Mouse (Mus musculus) macrophage (primary cell): ENCODE results near the gene Arpp19. TPM values are rescaled to one million over a fixed set of nuclear protein-coding genes. Genes with fewer than 3 reads are reported as not detected.

Experiments used
- H3K27ac ChIP-seq: fragments of 350-480 bp; formaldehyde crosslinking; 2 replicates; pipeline ENCODE4 v1.9.0; 2021
- H3K36me3 ChIP-seq: fragments of 350-480 bp; formaldehyde crosslinking; 2 replicates; pipeline ENCODE4 v1.9.0; 2021; ENCODE audit errors: inconsistent target
- H3K4me3 ChIP-seq: fragments of 350-480 bp; formaldehyde crosslinking; 2 replicates; pipeline ENCODE4 v1.9.0; 2021; ENCODE audit errors: inconsistent target
- H3K79me2 ChIP-seq: fragments of 350-480 bp; formaldehyde crosslinking; 2 replicates; pipeline ENCODE4 v1.9.0; 2021; ENCODE audit errors: inconsistent target
- WGBS: methylation state at CpG from one replicate; pipeline ENCODE4 v1.1.7; 2026; ENCODE audit warnings: inconsistent platforms; ENCODE audit not compliant: missing documents; 5-methylcytosine and 5-hydroxymethylcytosine counted together
- polyA plus RNA-seq: library from polyadenylated mRNA; stranded (reverse); fragments of 250-400 nt; gene quantifications from 3 replicates; pipeline ENCODE4 v1.2.4, GENCODE M21; 2018; ENCODE audit warnings: inconsistent platforms

The Arpp19 gene
- polyA plus RNA-seq, 1 experiment from 2014 or later, result 94.3 TPM

- H3K79me2 ChIP-seq, result no peaks in the 10 kb centered on the region
- H3K27ac ChIP-seq, result no peak overlapping the region
- WGBS, result 96% methylated on average over 6 of the region's 7 CpGs
- peaks cover 46% of the 10 kb centered on the region; the same call in 1 of the 2 replicates for H3K36me3 ChIP-seq
- no peak overlapping the region for H3K4me3 ChIP-seq
Observed at GRCm38 (mm10) chr9:75022546-75022945, 14.9 kb upstream of the Arpp19 start.

- WGBS, result 100% methylated on average over 4 of the region's 5 CpGs
- peaks cover 46% of the 10 kb centered on the region; the same call in 1 of the 2 replicates for H3K36me3 ChIP-seq
- no peaks in the 10 kb centered on the region for H3K79me2 ChIP-seq
- H3K27ac ChIP-seq, result no peak overlapping the region
- H3K4me3 ChIP-seq, result no peak overlapping the region
Observed at GRCm38 (mm10) chr9:75023150-75023894, 14.1 kb upstream of the Arpp19 start.

GRCm38 (mm10) chr9:75024089-75024488, 13.3 kb upstream of the Arpp19 start:
- Histone ChIP-seq H3K79me2 (no peaks in the 10 kb centered on the region), H3K4me3 (no peak overlapping the region), H3K27ac (no peak overlapping the region), H3K36me3 (peaks cover 40% of the 10 kb centered on the region; the same call in 1 of the 2 replicates)
- WGBS, result 93% methylated on average over 7 of the region's 7 CpGs

- H3K36me3 ChIP-seq, result peaks cover 25% of the 10 kb centered on the region; the same call in 1 of the 2 replicates
- WGBS, result 91% methylated on average over 6 of the region's 6 CpGs
- H3K4me3 ChIP-seq, result no peak overlapping the region
- no peaks in the 10 kb centered on the region for H3K79me2 ChIP-seq
- H3K27ac ChIP-seq, result no peak overlapping the region
Observed at GRCm38 (mm10) chr9:75025689-75026088, 11.7 kb upstream of the Arpp19 start.

- 85% methylated on average over 1 of the region's 1 CpGs for WGBS
- Histone ChIP-seq H3K79me2 (no peaks in the 10 kb centered on the region), H3K27ac (no peak overlapping the region), H3K36me3 (peaks cover 13% of the 10 kb centered on the region), H3K4me3 (no peak overlapping the region)
Observed at GRCm38 (mm10) chr9:75032408-75032807, 5.0 kb upstream of the Arpp19 start.

GRCm38 (mm10) chr9:75033141-75033540, 4.3 kb upstream of the Arpp19 start:
- H3K79me2 ChIP-seq, result peaks cover 1% of the 10 kb centered on the region; the same call in 1 of the 2 replicates
- H3K27ac ChIP-seq, result no peak overlapping the region
- H3K4me3 ChIP-seq, result no peak overlapping the region
- H3K36me3 ChIP-seq, result peaks cover 13% of the 10 kb centered on the region
- 55% methylated on average over 7 of the region's 7 CpGs for WGBS

- WGBS, result 80% methylated on average over 1 of the region's 1 CpGs
- Histone ChIP-seq H3K36me3 (peaks cover 13% of the 10 kb centered on the region), H3K27ac (no peak overlapping the region), H3K4me3 (no peak overlapping the region), H3K79me2 (peaks cover 17% of the 10 kb centered on the region)
Observed at GRCm38 (mm10) chr9:75034691-75035090, 2.7 kb upstream of the Arpp19 start.

GRCm38 (mm10) chr9:75035944-75036343, 1.5 kb upstream of the Arpp19 start:
- 76% methylated on average over 4 of the region's 4 CpGs for WGBS
- Histone ChIP-seq H3K36me3 (peaks cover 13% of the 10 kb centered on the region), H3K79me2 (peaks cover 29% of the 10 kb centered on the region), H3K27ac (no peak overlapping the region), H3K4me3 (no peak overlapping the region)

GRCm38 (mm10) chr9:75038357-75038688, 909 bp downstream of the Arpp19 start:
- H3K36me3 ChIP-seq, result no peaks in the 10 kb centered on the region
- peak overlapping the region; percentile 74 for H3K4me3 ChIP-seq
- H3K79me2 ChIP-seq, result peaks cover 53% of the 10 kb centered on the region
- WGBS, result 5% methylated on average over 10 of the region's 10 CpGs
- H3K27ac ChIP-seq, result 0 out of 2 replicates have a peak overlapping the region, but pooled peaks have one; percentile 2

- H3K27ac ChIP-seq, result no peak overlapping the region
- peaks cover 75% of the 10 kb centered on the region for H3K79me2 ChIP-seq
- H3K36me3 ChIP-seq, result no peaks in the 10 kb centered on the region
- H3K4me3 ChIP-seq, result no peak overlapping the region
- 78% methylated on average over 2 of the region's 2 CpGs for WGBS
Observed at GRCm38 (mm10) chr9:75040566-75040965, 3.2 kb downstream of the Arpp19 start.

- Histone ChIP-seq H3K27ac (no peak overlapping the region), H3K4me3 (no peak overlapping the region), H3K79me2 (peaks cover 90% of the 10 kb centered on the region), H3K36me3 (0 out of 2 replicates have a peak, but pooled peaks cover 5% of the 10 kb centered on the region)
- 91% methylated on average over 2 of the region's 2 CpGs for WGBS
Observed at GRCm38 (mm10) chr9:75041840-75042525, 4.6 kb downstream of the Arpp19 start.

GRCm38 (mm10) chr9:75043191-75043590, 5.8 kb downstream of the Arpp19 start:
- Histone ChIP-seq H3K79me2 (peaks cover 100% of the 10 kb centered on the region), H3K36me3 (0 out of 2 replicates have a peak, but pooled peaks cover 5% of the 10 kb centered on the region), H3K4me3 (no peak overlapping the region), H3K27ac (no peak overlapping the region)
- 100% methylated on average over 2 of the region's 2 CpGs for WGBS

- Histone ChIP-seq H3K27ac (no peak overlapping the region), H3K36me3 (0 out of 2 replicates have a peak, but pooled peaks cover 5% of the 10 kb centered on the region), H3K79me2 (peaks cover 100% of the 10 kb centered on the region), H3K4me3 (no peak overlapping the region)
Observed at GRCm38 (mm10) chr9:75047079-75047478, 9.7 kb downstream of the Arpp19 start.

- 0 out of 2 replicates have a peak, but pooled peaks cover 5% of the 10 kb centered on the region for H3K36me3 ChIP-seq
- H3K4me3 ChIP-seq, result no peak overlapping the region
- H3K27ac ChIP-seq, result no peak overlapping the region
- peaks cover 100% of the 10 kb centered on the region for H3K79me2 ChIP-seq
- 41% methylated on average over 2 of the region's 3 CpGs for whole genome bisulfite sequencing
Observed at GRCm38 (mm10) chr9:75049100-75049499, 11.7 kb downstream of the Arpp19 start.

- Histone ChIP-seq H3K79me2 (peaks cover 100% of the 10 kb centered on the region), H3K27ac (no peak overlapping the region), H3K4me3 (no peak overlapping the region), H3K36me3 (0 out of 2 replicates have a peak, but pooled peaks cover 5% of the 10 kb centered on the region)
- WGBS, result 18% methylated on average over 3 of the region's 3 CpGs
Observed at GRCm38 (mm10) chr9:75050003-75050402, 12.6 kb downstream of the Arpp19 start.
